Mouse (Mus musculus) megakaryocyte, embryonic 14.5 days (primary cell): ENCODE data around the gene Atxn10.

ENCODE experiments used
- FLI1 ChIP-seq: IDR thresholded peaks from 2 replicates; pipeline ENCODE4 v1.6.1; 2012; ENCODE audit warnings: low read length, inconsistent platforms, mixed read lengths
- GATA1 ChIP-seq: IDR thresholded peaks from 3 replicates; pipeline ENCODE4 v1.6.1; 2012; ENCODE audit warnings: mixed read lengths, low read length, inconsistent platforms, borderline replicate concordance

DNA sequence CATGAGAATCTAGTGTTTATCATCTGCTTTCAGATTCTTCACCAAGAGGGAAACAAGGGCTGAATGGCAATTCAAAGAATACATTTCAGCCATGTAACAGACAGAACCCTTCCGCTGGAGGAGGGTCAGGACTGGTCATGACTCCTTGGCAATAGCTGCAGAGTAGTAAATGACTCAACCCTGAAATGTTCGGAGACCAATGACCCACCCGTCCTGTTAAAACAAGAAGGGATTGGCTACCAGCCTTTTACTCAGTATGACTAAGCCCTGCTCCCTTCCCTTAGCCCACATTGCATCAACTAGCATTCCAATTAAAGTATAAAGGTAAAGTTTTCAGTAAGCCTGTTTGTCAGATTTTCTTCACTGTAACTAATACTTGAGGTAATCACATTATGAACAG, 88.2 kb downstream of the Atxn10 start:
- TF ChIP-seq GATA1 (no peak), FLI1 (no peak)
